Mouse (Mus musculus): ENCODE results near the gene Ceacam19.
"Not testable (repeated sequence)": the region's sequence is repeated elsewhere in the genome, so short reads cannot be mapped to it uniquely, and the experiment has no call there.

The Ceacam19 gene

GRCm38 (mm10) chr7:19887849-19888248, at the start of gene Ceacam19:
Ceacam19 (minus strand) TSS chr7:19887965.
- DNase-seq = no peak

GRCm38 (mm10) chr7:19937229-19937821, 49.6 kb upstream of the Ceacam19 start:
- DNase-seq = no peak

- DNase-seq = no peak
Observed at GRCm38 (mm10) chr7:19935961-19936360, 48.2 kb upstream of the Ceacam19 start.

- DNase-seq = peak; percentile 72
Observed at GRCm38 (mm10) chr7:19935171-19935751, 47.5 kb upstream of the Ceacam19 start.

- peak; percentile 85 for DNase-seq
Observed at GRCm38 (mm10) chr7:19932877-19933809, 45.4 kb upstream of the Ceacam19 start.

DNA sequence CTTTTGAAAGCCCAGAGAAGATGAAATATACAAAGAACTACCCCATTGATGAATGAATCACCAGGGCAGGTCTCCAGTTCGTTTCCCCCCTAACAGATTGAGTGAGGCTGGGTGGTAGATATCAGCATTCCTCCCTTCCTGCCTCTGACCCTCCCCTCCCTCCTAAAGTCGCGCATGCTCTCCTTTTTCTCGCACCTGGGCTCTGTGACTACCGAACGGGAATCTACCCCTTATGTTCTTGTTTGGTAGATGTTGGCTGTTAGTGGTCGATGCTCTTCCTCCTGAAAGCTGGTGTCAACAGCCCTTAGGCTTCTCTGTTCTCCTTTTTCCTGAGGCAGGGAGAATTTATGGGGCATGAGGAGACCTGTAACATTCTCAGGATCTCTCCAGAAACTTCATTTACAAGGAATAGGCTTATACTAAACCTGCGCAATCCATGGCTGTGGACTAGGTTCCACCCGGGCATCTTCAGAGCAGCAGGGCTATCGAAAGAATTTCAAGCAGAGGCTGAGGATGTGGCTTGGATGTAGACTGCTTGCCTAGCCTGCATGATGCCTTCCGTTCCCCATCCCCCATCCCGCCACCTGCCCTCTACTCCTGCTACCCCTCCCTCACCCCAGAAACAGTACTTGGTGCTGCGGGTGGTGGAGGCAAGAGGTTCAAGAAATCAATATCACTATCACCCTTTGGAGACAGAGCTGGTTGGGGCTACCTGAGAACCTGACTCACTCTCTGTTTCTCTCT, 44.5 kb upstream of the Ceacam19 start:
- DNase-seq = peak; percentile 91

DNA sequence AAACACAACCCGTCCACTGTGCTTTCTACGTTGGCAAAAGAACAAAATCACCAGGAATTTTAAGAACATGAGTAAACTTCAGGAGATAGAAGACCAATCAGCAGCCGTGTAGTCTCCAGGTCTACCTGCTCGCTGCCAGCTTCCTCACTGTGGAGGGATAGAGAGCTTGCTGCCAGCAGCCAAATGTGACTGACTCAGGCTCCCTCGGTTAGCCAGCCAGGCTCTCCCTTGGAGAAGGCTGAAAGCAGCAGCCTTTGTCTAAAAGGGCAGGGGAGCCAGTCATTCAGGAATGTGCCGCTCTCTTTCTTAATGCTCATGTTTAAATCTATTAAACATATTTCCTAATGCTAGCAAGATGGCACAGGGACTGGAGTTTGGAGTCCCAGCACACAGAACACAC, 42.7 kb upstream of the Ceacam19 start:
- DNase-seq = not testable (repeated sequence)

DNA sequence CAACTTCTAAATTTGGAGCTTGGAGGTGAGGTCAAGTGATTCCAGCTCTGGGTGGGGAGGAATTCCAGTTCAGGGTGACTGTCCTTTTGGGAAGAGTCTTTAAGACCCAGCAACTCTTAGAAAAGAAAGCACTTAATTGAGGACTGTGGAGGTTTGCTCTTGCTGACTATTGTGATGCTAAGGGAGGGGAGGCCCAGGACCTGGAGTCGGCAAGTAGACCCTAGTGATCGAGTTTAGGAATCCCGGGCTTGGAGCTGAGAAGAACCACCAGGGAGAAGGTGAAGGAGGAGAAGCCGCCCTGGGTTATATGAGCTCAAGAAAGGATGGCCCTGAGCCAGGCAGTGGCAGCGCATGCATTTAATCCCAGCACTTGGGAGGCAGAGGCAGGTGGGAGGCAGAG, 40.7 kb upstream of the Ceacam19 start:
- no peak for DNase-seq

- no peak for DNase-seq
Observed at GRCm38 (mm10) chr7:19926849-19927480, 39.2 kb upstream of the Ceacam19 start.

DNA sequence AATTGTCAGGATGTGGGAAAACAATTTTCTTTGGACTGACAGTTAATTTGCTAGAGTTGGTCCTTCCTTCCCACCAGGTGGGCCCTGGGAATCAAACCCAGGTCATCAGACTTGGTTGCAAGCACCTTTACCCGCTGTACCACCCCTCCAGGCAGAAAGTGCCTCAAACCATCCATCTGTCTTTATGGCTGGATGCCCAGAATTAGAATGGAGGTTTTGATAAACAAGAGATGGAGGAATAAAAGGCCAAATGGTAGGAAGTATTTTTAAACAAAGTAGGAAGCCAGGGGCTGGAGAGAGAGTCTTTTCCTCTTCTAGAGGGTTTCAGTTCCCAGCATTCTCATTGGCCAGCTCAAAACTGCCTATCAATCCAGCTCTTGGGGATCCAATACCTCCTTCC, 37.6 kb upstream of the Ceacam19 start:
- no peak for DNase-seq

DNA sequence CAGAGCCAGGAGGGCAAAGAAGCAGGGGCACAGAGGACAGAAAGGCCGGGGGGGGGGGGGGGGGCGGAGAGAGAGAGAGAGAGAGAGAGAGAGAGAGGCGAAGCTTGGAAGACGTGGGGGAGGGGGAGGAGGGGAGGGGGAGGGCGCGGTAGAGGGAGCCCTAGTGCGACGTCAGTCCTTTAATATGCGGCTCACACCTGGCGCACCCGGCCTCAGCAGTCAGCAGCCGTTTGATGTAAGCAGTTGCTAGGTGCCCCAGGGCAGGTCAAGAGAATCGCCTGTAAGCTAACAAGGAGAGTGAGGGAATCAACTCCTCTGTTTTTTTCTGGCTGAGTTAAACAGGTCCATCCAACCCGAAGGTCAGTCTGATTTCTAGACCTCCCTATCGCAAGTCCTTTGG, 36.0 kb upstream of the Ceacam19 start:
- DNase-seq = peak; percentile 54

DNA sequence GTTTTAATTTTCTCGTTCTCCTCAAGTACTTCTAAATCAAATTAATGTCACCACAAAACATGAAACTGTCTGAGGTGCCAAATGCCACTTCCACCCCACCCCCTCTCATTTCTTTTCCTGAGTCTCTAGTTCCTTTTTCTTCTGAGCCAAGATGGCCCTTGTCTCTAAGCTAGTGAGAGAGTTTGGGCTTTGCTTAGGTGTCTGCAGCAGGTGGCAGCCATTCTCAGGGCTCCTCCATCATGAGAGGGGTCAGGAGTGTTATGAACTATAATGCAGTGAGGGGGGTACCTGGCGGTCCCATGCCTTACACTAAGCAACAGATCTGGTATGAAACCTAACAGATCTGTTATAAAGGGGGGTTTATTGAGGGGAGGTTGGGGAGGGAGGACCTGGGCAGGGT, 35.6 kb upstream of the Ceacam19 start:
- peak; percentile 61 for DNase-seq

DNA sequence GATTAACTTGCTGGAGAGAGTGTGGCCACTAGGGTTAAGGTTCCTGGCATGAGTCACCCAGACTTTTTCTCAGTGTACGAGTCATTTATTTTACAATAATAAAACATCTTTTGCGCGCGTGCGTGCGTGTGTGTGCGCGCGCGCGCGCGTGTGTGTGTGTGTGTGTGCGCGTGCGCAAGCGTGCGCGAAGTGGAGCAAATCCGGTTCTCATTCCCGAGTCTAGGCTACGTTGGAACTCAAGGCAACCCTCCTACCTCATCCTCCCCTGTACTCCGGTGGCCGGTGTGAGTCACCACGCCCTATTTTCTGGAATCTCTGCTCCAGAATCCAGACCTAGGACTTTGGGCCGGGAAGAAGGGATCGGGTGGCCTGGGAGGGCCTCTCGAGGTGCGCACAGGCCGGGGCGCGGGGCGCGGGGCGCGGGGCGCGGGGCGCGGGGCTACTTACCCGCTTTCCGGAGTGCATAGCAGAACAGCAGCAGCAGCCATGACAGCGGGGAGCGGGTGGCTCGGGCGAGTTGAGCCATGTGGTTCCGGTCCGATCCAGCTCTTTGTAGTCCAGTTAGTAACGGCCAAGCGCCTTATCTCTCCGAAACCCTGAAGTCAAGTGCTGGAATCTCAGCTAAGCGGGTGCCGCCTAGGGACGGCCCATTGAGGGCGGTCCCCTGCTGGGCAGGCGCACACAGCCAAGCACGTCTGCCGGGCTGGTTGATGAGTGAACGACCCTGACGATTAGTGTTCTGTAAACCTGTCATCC, 32.9 kb upstream of the Ceacam19 start, which contains the start of gene Pvr:
TSS of gene Pvr (minus strand) at position 655 of the 756 bp plus-strand sequence.
- peak; percentile 76 for DNase-seq

GRCm38 (mm10) chr7:19920166-19920505, 32.4 kb upstream of the Ceacam19 start:
- no peak for DNase-seq

DNA sequence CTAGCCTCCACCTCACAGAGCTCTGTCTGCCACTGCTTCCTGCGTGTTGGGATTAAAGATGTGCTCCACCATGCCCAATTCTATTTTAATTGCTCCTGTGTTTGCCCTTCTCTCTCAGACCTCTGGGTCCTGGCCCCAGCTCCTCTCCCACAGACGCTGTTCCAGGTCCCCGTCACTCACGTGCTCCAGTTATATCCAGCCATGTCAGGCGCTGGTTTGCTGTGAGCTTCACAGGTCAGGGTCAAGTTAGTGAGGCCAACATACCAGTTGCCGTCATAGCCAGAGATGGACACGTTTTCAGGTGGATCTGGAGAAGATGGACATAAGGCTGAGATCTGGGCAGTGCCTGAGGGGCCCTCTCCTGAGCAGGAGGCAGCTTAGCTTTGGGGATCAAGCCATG, 26.8 kb upstream of the Ceacam19 start:
- no peak for DNase-seq

- DNase-seq = peak; percentile 71
Observed at GRCm38 (mm10) chr7:19911695-19912524, 24.1 kb upstream of the Ceacam19 start.

- DNase-seq = no peak
Observed at GRCm38 (mm10) chr7:19911292-19911658, 23.5 kb upstream of the Ceacam19 start.

DNA sequence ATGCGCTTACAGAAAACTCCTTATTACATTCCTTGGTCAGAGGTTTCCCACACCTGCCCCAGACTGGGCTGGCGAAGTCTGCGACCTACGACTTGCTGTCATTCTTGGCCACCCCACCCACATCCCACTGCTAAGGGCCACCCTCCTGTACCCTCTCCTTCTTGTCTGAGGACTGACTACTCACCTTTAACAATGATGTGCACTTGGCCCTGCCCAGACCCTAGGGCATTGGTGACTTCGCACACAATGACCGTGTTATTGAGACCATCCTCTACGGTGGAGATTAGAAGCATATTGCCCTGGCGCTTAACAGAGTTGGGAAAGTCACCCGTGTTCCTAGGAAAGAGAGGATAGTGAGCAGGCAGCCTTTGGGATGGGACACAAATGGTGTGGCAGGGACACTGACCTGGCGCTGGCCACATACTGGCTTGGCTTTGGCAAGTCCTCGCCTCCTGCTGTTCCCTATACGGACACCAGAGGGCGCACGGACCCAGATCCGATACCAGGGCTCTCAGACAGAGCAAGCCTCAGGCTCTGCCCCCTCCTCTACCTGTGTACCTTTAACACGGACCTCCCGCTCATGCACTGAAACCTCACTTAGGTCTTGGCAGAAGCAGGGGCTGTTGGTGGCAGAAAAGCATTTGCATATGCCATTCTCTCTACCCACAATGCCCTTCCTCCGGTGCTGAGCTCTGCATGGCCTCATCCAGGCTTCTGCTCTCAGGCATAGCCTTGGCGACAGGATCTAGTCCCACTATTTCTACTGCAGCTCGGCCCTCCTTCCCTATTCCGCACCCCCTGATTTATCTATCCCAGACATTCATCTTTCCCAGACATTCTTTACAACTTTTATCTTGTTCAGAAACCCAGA, 22.9 kb upstream of the Ceacam19 start:
- peak; percentile 89 for DNase-seq

DNA sequence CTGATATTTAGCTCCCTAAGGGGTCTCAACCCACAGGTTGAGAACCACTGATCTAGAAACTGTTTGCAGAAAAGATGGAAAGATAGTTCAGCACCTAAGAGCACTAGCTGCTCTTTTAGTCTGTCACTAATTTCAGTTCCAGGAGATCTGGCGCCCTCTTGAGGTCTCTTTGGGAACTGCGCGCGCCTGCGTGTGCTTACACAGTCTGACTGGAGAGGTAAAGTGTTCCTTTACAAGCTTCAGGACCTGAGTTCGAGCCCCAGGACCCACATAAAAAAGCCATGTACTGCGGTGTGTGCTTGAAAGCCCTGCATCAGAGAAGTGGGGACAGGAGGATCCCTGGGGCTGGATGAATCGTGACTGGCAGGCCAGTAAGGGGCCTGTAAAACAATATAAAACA, 2.1 kb upstream of the Ceacam19 start:
- peak; percentile 73 for DNase-seq

- DNase-seq = no peak
Observed at GRCm38 (mm10) chr7:19880754-19881153, 7.0 kb downstream of the Ceacam19 start.
